Comparison of ENCODE assay signal across 1 mouse cellular context in the genomic region with DNA sequence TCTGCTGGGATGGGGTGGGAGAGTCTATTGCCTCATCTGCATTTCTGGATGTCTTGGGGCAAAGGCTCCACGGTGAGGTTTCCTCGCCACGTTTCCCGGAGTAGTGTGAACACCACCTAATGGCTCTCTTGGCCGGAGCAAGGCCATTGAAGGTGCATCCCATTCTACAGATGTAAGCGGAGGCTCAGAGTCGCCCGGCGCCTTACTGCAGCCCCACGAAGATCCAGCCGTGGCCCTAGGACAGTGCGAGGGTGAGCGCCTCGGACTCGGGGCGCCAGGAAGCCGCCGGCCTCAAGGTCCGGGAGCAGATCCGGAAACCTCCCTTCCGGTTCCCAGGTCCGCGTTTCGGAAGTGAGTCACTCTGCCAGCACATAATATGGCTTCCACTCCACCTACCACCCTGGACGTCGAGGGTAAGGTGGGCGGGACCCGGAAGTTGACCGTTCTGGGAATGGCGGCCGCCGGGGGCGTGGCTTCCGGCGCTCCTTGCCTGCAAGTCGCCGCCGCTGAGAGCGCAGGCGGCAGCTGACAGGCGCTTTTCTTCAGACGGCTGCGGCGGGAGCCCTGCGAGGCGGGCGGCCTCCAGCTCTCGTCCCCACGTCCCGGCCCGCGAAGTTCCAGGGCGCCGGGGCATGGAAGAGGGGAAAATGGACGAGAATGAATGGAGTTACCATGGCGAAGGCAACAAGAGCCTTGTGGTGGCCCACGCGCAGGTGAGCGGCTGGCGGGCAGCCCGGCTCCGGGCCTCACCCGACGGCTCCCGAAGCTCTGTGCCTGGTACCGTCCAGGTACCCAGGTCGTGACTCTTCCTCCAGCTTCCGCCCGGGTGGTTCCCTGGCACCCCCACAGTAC.
TF ChIP-seq lines count a peak whose summit lies in the region.

A gene (plus strand): TSS at position 496 of the 852 bp plus-strand sequence.

TF ChIP-seq in MEL, 35 proteins besides CTCF, POLR2A, EP300 and RAD21 (continued from another document):
- TF ChIP-seq SIN3A (IDR thresholded peaks at IDR 0.05; ENCODE audit: low read length) (peak; percentile 89), UBTF (IDR thresholded peaks at IDR 0.05; ENCODE audit: borderline replicate concordance, insufficient read depth, low read depth, low read length) (no peak), MEF2A (IDR thresholded peaks at IDR 0.05; ENCODE audit: extremely low read depth, insufficient replicate concordance, low read depth, low read length, poor library complexity, severe bottlenecking) (no peak), HCFC1 (IDR thresholded peaks at IDR 0.05; ENCODE audit: low read depth, low read length) (peak; percentile 99), MAZ (IDR thresholded peaks at IDR 0.05; ENCODE audit: low read depth, low read length) (no peak), CHD1 (IDR thresholded peaks at IDR 0.05; ENCODE audit: low read depth, low read length) (no peak), TBP (IDR thresholded peaks at IDR 0.05; ENCODE audit: low read depth, low read length) (peak; percentile 60), RCOR1 (IDR thresholded peaks at IDR 0.05; ENCODE audit: low read depth, low read length) (peak; percentile 73), GABPA (IDR thresholded peaks at IDR 0.05; ENCODE audit: low read depth, low read length) (no peak), MYB (IDR thresholded peaks at IDR 0.05; ENCODE audit: low read depth, low read length) (no peak), TCF12 (IDR thresholded peaks at IDR 0.05; ENCODE audit: low read depth, low read length) (peak; percentile 63), POLR2AphosphoS2 (IDR thresholded peaks at IDR 0.05; ENCODE audit: low read length) (peak; percentile 95), USF1 (IDR thresholded peaks at IDR 0.05; ENCODE audit: low read depth, low read length) (0 out of 2 replicates have a peak, but pooled peaks have one; percentile 33), SMC3 (IDR thresholded peaks at IDR 0.05; ENCODE audit: low read depth, low read length) (no peak), ETS1 (IDR thresholded peaks at IDR 0.05; ENCODE audit: low read depth, low read length) (0 out of 2 replicates have a peak, but pooled peaks have one; percentile 37)
